Mouse (Mus musculus): Measurements from ENCODE around the gene Mrpl21. TPM values are rescaled to one million over a fixed set of nuclear protein-coding genes. Genes with fewer than 3 reads are reported as not detected.

Mrpl21 gene
- total RNA-seq (2014; rRNA removed) (48.4 and 48.7 TPM in 2 replicates), polyA plus RNA-seq (2015; fragmentation: Nextera tagmentation; extraction: Ambion mirVana) (92.7 and 93.3 TPM in 2 replicates)

DNA sequence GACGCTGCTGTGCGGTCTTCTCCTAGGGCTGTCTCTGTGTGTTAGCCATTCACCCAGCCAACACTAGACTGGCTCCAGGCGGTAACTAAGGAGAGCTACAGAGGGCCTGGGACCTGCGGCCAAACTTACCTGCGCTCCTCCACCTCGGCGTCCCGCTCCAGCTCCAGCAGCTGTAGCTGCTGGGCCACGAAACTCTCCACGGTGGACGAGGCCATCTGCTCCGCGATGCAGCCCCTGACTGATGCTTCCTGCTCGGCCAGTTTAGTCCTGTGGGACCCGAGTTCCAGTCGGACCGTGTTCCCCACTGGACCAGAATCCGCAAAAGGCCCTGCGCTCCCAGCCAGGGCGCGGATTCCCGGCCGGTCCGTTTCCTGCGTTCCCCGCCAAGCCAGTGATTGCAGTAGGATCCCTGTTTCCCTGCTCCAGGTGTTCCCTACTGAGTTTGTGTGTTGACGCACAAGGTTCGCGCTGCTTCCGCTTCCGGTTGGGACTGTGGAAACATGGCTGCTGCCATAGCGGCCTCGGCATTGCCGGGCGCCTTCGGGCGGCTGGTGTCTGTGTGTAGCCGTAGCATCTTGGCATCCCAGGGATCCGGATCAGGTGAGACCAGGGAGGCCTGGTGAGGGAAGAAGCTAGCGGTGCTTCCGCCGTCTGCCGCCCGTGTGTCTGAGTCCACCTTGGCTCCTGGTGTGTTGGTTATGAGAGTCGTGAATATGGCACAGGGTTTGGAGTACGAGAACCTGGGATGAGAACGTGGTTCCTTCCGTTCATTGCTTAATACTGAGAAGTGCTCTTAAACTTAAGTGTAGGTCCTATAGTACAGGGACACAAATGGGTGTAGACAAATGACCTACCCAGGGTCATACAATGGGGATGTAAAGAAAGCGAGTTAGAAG lies at the start of gene Mrpl21, which contains the start of gene Ighmbp2:
Gene Mrpl21, plus strand, starts transcription at position 330 of the 896 bp plus-strand sequence.
Gene Ighmbp2, minus strand, starts transcription at position 446 of the 896 bp plus-strand sequence.
- Histone ChIP-seq H3K9ac (replicated peaks; ENCODE audit: low read length, poor library complexity, severe bottlenecking) (peak within 1 kb of the TSS; percentile 74), H3K27me3 (ENCODE audit: insufficient read depth, low read length) (no peaks in the 10 kb centered on the region), H3K36me3 (ENCODE audit: insufficient read depth, low read length) (peaks cover 38% of the 10 kb centered on the region), H3K4me2 (ENCODE audit: low read depth, low read length, poor library complexity, severe bottlenecking) (peak within 1 kb of the TSS; percentile 75), H3K4me1 (ENCODE audit: insufficient read depth, low read length) (peaks cover 8% of the 10 kb centered on the region; the same call in 1 of the 2 replicates), H3K4me3 (ENCODE audit: low read depth, low read length) (peak within 1 kb of the TSS; percentile 68), H3K27ac (ENCODE audit: low read depth, low read length) (peak within 1 kb of the TSS; percentile 67), H3K9me3 (ENCODE audit: low read length) (no peaks in the 10 kb centered on the region)
- DNase-seq (ENCODE audit: low spot score): peak; percentile 95
- TF ChIP-seq CTCF (IDR thresholded peaks at IDR 0.05): no peak
- under 1% methylated on average over 49 of the region's 49 CpGs for WGBS
- peak; percentile 93 for ATAC-seq (ENCODE audit: low FRiP score)

DNA sequence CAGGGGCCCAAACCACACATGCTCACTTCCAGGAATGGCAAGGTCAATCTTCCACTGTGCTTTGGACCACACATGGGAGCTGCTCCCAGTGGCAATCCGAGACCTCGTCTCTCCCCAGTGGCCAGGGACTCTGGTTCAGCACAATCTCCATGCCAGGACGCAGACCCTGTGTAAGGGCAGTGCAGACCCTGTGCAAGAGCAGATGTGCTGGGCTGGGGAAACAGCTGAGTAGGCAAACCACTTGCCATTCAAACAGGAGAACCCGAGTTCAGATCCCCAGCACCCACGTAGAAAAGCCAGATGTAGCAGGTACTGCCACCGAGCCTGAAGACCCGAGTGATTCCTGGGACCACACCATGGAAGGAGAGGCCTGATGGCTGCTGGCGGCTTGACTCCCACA lies 22.7 kb upstream of the Mrpl21 start:
- Histone ChIP-seq H3K27me3 (ENCODE audit: insufficient read depth, low read length) (no peaks in the 10 kb centered on the region), H3K4me3 (ENCODE audit: low read depth, low read length) (no peak overlapping the region), H3K36me3 (ENCODE audit: insufficient read depth, low read length) (peaks cover 50% of the 10 kb centered on the region), H3K4me2 (ENCODE audit: low read depth, low read length, poor library complexity, severe bottlenecking) (no peak overlapping the region), H3K9me3 (ENCODE audit: low read length) (no peaks in the 10 kb centered on the region), H3K9ac (replicated peaks; ENCODE audit: low read length, poor library complexity, severe bottlenecking) (no peak overlapping the region), H3K4me1 (ENCODE audit: insufficient read depth, low read length) (no peaks in the 10 kb centered on the region), H3K27ac (ENCODE audit: low read depth, low read length) (no peak overlapping the region)
- 98% methylated on average over 8 of the region's 8 CpGs for WGBS
- TF ChIP-seq CTCF (IDR thresholded peaks at IDR 0.05): no peak
- DNase-seq (ENCODE audit: low spot score) (no peak), ATAC-seq (ENCODE audit: low FRiP score) (no peak)

DNA sequence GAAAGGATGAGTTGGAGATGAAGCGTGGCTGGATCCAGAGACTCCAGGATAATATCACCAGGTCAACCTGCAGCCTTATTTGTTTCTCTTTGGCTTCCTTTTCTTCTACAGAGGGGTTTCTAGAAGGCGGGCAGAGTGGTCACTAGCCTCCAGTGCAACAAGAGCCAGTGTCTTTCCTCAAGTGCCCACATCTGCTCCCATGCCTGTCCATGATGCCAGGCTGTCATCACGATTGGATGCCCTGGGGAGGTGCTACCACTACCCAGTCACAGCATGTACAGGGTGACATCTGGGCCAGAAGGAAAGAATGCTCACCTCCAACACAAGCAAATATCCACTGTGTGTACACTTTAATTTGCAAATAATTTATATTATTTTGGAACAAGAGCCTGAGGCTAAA lies 22.1 kb upstream of the Mrpl21 start:
- 90% methylated on average over 3 of the region's 3 CpGs for WGBS
- no peak overlapping the region for H3K9ac ChIP-seq (replicated peaks; ENCODE audit: low read length, poor library complexity, severe bottlenecking)
- TF ChIP-seq CTCF (IDR thresholded peaks at IDR 0.05): no peak
- ATAC-seq (ENCODE audit: low FRiP score) (no peak), DNase-seq (ENCODE audit: low spot score) (no peak)
- no peaks in the 10 kb centered on the region for H3K27me3 ChIP-seq (ENCODE audit: insufficient read depth, low read length)
- no peaks in the 10 kb centered on the region for H3K9me3 ChIP-seq (ENCODE audit: low read length)
- no peak overlapping the region for H3K4me3 ChIP-seq (ENCODE audit: low read depth, low read length)
- H3K4me2 ChIP-seq (ENCODE audit: low read depth, low read length, poor library complexity, severe bottlenecking): no peak overlapping the region
- peaks cover 56% of the 10 kb centered on the region for H3K36me3 ChIP-seq (ENCODE audit: insufficient read depth, low read length)
- no peaks in the 10 kb centered on the region for H3K4me1 ChIP-seq (ENCODE audit: insufficient read depth, low read length)
- no peak overlapping the region for H3K27ac ChIP-seq (ENCODE audit: low read depth, low read length)

DNA sequence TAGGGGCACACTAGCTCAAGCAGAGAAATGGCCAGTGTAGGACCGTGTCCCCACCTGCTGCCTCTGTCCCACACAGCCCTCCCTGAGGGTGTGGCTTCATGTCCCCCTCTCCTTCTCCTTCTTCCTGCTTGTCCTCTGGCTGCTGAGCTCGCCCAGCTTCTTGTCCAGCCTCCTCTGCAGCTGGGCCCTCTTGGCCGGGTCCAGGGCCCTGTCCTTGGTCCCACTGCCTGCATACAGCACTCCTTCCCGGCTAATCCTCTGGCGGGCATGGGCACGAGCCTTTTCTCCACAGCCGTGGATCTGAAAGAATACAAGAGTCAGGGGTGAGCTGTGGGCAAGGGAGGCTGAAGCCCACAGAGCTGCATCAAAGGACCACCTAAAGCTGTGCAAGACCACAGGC lies 21.4 kb upstream of the Mrpl21 start:
- DNase-seq (ENCODE audit: low spot score): no peak
- no peak for ATAC-seq (ENCODE audit: low FRiP score)
- H3K4me3 ChIP-seq (ENCODE audit: low read depth, low read length): no peak overlapping the region
- H3K4me1 ChIP-seq (ENCODE audit: insufficient read depth, low read length): no peaks in the 10 kb centered on the region
- H3K36me3 ChIP-seq (ENCODE audit: insufficient read depth, low read length): peaks cover 63% of the 10 kb centered on the region
- H3K4me2 ChIP-seq (ENCODE audit: low read depth, low read length, poor library complexity, severe bottlenecking): no peak overlapping the region
- no peak overlapping the region for H3K27ac ChIP-seq (ENCODE audit: low read depth, low read length)
- 94% methylated on average over 7 of the region's 7 CpGs for WGBS
- H3K9ac ChIP-seq (replicated peaks; ENCODE audit: low read length, poor library complexity, severe bottlenecking): no peak overlapping the region
- no peaks in the 10 kb centered on the region for H3K27me3 ChIP-seq (ENCODE audit: insufficient read depth, low read length)
- no peaks in the 10 kb centered on the region for H3K9me3 ChIP-seq (ENCODE audit: low read length)
- TF ChIP-seq CTCF (IDR thresholded peaks at IDR 0.05): no peak

DNA sequence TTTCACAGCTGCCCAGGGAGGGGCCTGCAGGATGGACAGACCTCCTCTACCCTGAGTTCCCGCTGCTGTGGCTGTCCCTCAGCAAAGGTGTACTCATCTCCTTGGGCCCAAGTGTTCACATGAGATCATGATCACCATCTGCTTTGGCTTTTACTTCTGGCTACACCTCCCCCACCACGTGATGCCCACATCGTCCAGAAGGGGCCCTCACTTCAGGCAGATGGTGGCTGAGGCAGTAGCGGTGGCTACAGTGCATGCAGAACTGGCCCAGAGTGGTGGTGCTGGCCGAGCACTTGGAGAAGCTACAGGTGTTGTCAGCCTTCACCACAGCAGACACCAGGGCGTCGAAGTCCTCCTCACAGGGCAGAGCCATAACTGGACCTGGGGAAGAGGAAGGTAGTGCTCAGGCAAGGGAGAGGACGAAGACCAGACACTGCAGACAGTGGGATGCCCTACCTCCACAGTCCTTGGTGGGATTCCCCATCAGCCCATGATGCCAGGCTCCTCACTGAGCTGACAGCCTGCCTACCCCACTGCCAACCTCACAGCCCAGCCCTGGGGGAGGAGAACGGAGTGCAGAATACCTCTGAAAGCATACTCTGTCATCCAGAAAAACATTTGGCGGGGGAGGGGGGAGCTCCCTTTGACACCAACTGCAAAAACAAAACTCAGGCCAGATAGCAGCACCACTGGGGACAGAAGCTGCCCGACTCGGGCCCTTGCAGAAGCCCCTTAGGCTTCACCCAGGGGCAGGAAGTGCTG lies 20.8 kb upstream of the Mrpl21 start:
- H3K27ac ChIP-seq (ENCODE audit: low read depth, low read length): no peak overlapping the region
- no peak overlapping the region for H3K9ac ChIP-seq (replicated peaks; ENCODE audit: low read length, poor library complexity, severe bottlenecking)
- no peak overlapping the region for H3K4me2 ChIP-seq (ENCODE audit: low read depth, low read length, poor library complexity, severe bottlenecking)
- no peak for DNase-seq (ENCODE audit: low spot score)
- H3K4me1 ChIP-seq (ENCODE audit: insufficient read depth, low read length): no peaks in the 10 kb centered on the region
- TF ChIP-seq CTCF (IDR thresholded peaks at IDR 0.05): no peak
- H3K4me3 ChIP-seq (ENCODE audit: low read depth, low read length): no peak overlapping the region
- no peak for ATAC-seq (ENCODE audit: low FRiP score)
- H3K9me3 ChIP-seq (ENCODE audit: low read length): no peaks in the 10 kb centered on the region
- no peaks in the 10 kb centered on the region for H3K27me3 ChIP-seq (ENCODE audit: insufficient read depth, low read length)
- H3K36me3 ChIP-seq (ENCODE audit: insufficient read depth, low read length): peaks cover 69% of the 10 kb centered on the region
- 91% methylated on average over 12 of the region's 12 CpGs for WGBS
